In the genomic region with DNA sequence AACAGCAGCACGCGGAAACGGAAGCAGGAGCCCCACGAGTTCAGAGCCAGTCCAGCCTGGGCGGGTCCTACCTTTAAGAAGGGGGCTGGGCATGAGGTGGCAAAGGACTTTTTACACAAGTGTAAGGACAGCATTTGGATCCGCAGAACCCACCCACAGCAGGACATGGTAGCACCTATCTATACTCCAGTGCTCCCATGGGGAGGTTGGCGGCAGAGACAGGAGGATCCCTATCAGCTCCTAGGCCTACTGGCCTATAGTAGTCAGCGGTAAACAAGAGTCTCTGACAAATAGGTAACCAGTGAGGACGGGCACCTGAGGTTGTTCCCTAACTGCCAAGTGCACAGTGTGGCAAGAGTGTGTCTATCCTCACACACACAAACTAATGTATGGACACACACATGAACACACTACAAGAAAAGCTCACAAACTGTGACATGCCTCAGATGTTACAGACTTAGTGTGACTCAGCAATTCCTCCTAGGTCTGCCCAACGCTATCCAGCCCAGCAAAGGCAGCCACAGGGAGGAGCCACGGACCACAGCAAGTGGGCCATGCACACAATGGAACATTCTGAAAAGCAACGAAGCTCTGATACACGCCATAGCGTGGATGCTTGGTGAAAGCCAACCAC, we compare ENCODE assay signal across 14 mouse cellular contexts. TPM values are rescaled to one million over a fixed set of nuclear protein-coding genes. Genes with fewer than 3 reads are reported as not detected.
DNase-seq lines count a peak whose midpoint lies in the region; ATAC-seq lines count a peak whose summit lies in the region.
"Had no signal": no experiment of that assay in that cellular context is flagged by ENCODE, and none has a peak within 500 bp of the region (broad histone marks: within the 10 kb centered on the region; RNA-seq: fewer than 3 reads in every experiment).

No protein-coding gene starts in this region.

- ATAC-seq in limb, embryonic 13.5 days (ENCODE audit: low FRiP score, low read depth): no peak
- peak; percentile 72 to 82 for ATAC-seq in hematopoietic stem cell, adult 5-6 weeks (replicated peaks in 1 of 2; ENCODE audit: insufficient read depth in 1 of 2, low FRiP score in 2 of 2, low TSS enrichment in 1 of 2, low read depth in 1 of 2, poor library complexity in 2 of 2, severe bottlenecking in 2 of 2)
- ATAC-seq: activated CD4-positive, CD25-positive, alpha-beta regulatory T cell, adult 4 months; hindbrain, postnatal 0 days had no signal

- H3K4me1 ChIP-seq in limb, embryonic 13.5 days: no peaks in the 10 kb centered on the region
- H3K4me1 ChIP-seq in limb, embryonic 10.5 days: no peaks in the 10 kb centered on the region
- H3K4me1 ChIP-seq: neural tube, embryonic 12.5 days had no signal

- H3K36me3 ChIP-seq in limb, embryonic 13.5 days: peaks cover 95% of the 10 kb centered on the region
- peaks cover 95% of the 10 kb centered on the region for H3K36me3 ChIP-seq in limb, embryonic 10.5 days

- H3K4me2 ChIP-seq in limb, embryonic 13.5 days (replicated peaks): no peak overlapping the region
- H3K4me2 ChIP-seq: neural tube, embryonic 12.5 days had no signal

- no peak overlapping the region for H3K4me3 ChIP-seq in limb, embryonic 13.5 days
- no peak overlapping the region for H3K4me3 ChIP-seq in limb, embryonic 10.5 days
- H3K4me3 ChIP-seq: neural tube, embryonic 12.5 days had no signal

- H3K27me3 ChIP-seq in limb, embryonic 13.5 days: no peaks in the 10 kb centered on the region
- no peaks in the 10 kb centered on the region for H3K27me3 ChIP-seq in limb, embryonic 10.5 days (ENCODE audit: low read depth, poor library complexity, severe bottlenecking)
- H3K27me3 ChIP-seq: neural tube, embryonic 12.5 days had no signal

- no peaks in the 10 kb centered on the region for H3K9me3 ChIP-seq in limb, embryonic 13.5 days
- H3K9me3 ChIP-seq in limb, embryonic 10.5 days (replicated peaks): no peaks in the 10 kb centered on the region
- H3K9me3 ChIP-seq: neural tube, embryonic 12.5 days had no signal

- WGBS in limb, embryonic 13.5 days: 84% methylated on average over 14 of the region's 14 CpGs
- WGBS in limb, embryonic 10.5 days: 90% methylated on average over 14 of the region's 14 CpGs

- intact Hi-C loops in left cerebral cortex, postnatal 36 days (cut with DNase I): no loop called here

- no peak overlapping the region for H3K27ac ChIP-seq in limb, embryonic 13.5 days
- no peak overlapping the region for H3K27ac ChIP-seq in limb, embryonic 10.5 days
- H3K27ac ChIP-seq: hindbrain, postnatal 0 days; macrophage; neural tube, embryonic 12.5 days had no signal

- peak overlapping the region; percentile 25; the same call in 1 of the 2 replicates for H3K9ac ChIP-seq in limb, embryonic 13.5 days
- H3K9ac ChIP-seq: neural tube, embryonic 12.5 days had no signal

- no peak for DNase-seq in limb, embryonic 10.5 days (ENCODE audit: low spot score)
- peak; percentile 29 for DNase-seq in Muller cell, postnatal 12 days (ENCODE audit: inconsistent ontology term)
- peak; percentile 19 to 27 for DNase-seq in spleen, postnatal 36 days (ENCODE audit: low spot score in 2 of 2)
- no peak for DNase-seq in cerebellum, postnatal 14 days
- no peak for DNase-seq in left cerebral cortex, postnatal 36 days (ENCODE audit: low spot score in 2 of 2)
- no peak for DNase-seq in urinary bladder, postnatal 10 days (ENCODE audit: low spot score)
- DNase-seq: right cerebral cortex, postnatal 4 days had no signal

RNA-seq across cellular contexts. Expression of a gene that starts 14.8 kb away (rescaled TPM):
- polyA plus RNA-seq in limb, embryonic 13.5 days (2015; fragmentation: Nextera tagmentation; extraction: Ambion mirVana): 65.5 and 72.2 TPM in 2 replicates
- polyA plus RNA-seq in limb, embryonic 10.5 days (2016; fragmentation: Nextera tagmentation; extraction: Ambion mirVana): 63.2 and 79.5 TPM in 2 replicates
- 25.1 and 59.3 TPM in 2 replicates for total RNA-seq in hematopoietic stem cell, adult 5-6 weeks (2017)
- total RNA-seq in left cerebral cortex, postnatal 36 days (2021): 100 to 1,000 TPM; 116 to 157 TPM

RNA-seq across cellular contexts. Expression of a gene that starts 14.8 kb away (rescaled TPM):
- 23.7 and 25.0 TPM in 2 replicates for polyA plus RNA-seq in limb, embryonic 13.5 days (2015; fragmentation: Nextera tagmentation; extraction: Ambion mirVana)
- polyA plus RNA-seq in limb, embryonic 10.5 days (2016; fragmentation: Nextera tagmentation; extraction: Ambion mirVana): 27.5 and 31.2 TPM in 2 replicates
- total RNA-seq in hematopoietic stem cell, adult 5-6 weeks (2017): 11.1 and 14.5 TPM in 2 replicates
- 1 to 10 TPM; 4.2 to 6.6 TPM for total RNA-seq in left cerebral cortex, postnatal 36 days (2021)

RNA-seq across cellular contexts. Expression of a gene that starts 32.4 kb away (rescaled TPM):
- 58.1 and 59.3 TPM in 2 replicates for polyA plus RNA-seq in limb, embryonic 13.5 days (2015; fragmentation: Nextera tagmentation; extraction: Ambion mirVana)
- polyA plus RNA-seq in limb, embryonic 10.5 days (2016; fragmentation: Nextera tagmentation; extraction: Ambion mirVana): 47.2 and 57.1 TPM in 2 replicates
- total RNA-seq in hematopoietic stem cell, adult 5-6 weeks (2017): 2.2 and 4.7 TPM in 2 replicates
- 10 to 100 TPM; 51.0 to 51.2 TPM for total RNA-seq in left cerebral cortex, postnatal 36 days (2021)
- polyA plus RNA-seq: activated CD4-positive, CD25-positive, alpha-beta regulatory T cell, adult 4 months; macrophage had no signal

RNA-seq across cellular contexts. Expression of a gene that starts 40.6 kb away (rescaled TPM):
- 0.80 TPM in 2 replicates for polyA plus RNA-seq in limb, embryonic 13.5 days (2015; fragmentation: Nextera tagmentation; extraction: Ambion mirVana)
- polyA plus RNA-seq in limb, embryonic 10.5 days (2016; fragmentation: Nextera tagmentation; extraction: Ambion mirVana): 0.88 and 1.1 TPM in 2 replicates
- not detected in 2 replicates for total RNA-seq in hematopoietic stem cell, adult 5-6 weeks (2017)
- total RNA-seq in left cerebral cortex, postnatal 36 days (2021): 1 to 10 TPM; 1.1 to 1.3 TPM
- total RNA-seq: gastrocnemius, adult 18-20 months had no signal
- polyA plus RNA-seq: macrophage; neural tube, embryonic 12.5 days had no signal

RNA-seq across cellular contexts. Expression of a gene that starts 51.8 kb away (rescaled TPM):
- polyA plus RNA-seq in limb, embryonic 13.5 days (2015; fragmentation: Nextera tagmentation; extraction: Ambion mirVana): 22.2 and 24.7 TPM in 2 replicates
- 34.5 and 36.7 TPM in 2 replicates for polyA plus RNA-seq in limb, embryonic 10.5 days (2016; fragmentation: Nextera tagmentation; extraction: Ambion mirVana)
- total RNA-seq in hematopoietic stem cell, adult 5-6 weeks (2017): 19.7 and 22.8 TPM in 2 replicates
- total RNA-seq in left cerebral cortex, postnatal 36 days (2021): 10 to 100 TPM; 30.5 to 45.1 TPM

Comparison
In these comparisons a context has a peak if more than half of its experiments do, and no peak if none do; other contexts are left out.
1. DNase-seq: peak in Muller cell, postnatal 12 days (single experiment) and spleen, postnatal 36 days (2 of 2); none in limb, embryonic 10.5 days (single experiment), cerebellum, postnatal 14 days (0 of 2), left cerebral cortex, postnatal 36 days (0 of 2) and urinary bladder, postnatal 10 days (single experiment).